Mouse (Mus musculus): ENCODE measurements around the gene Desi1. TPM values are rescaled to one million over a fixed set of nuclear protein-coding genes. Genes with fewer than 3 reads are reported as not detected.

The Desi1 gene
- polyA plus RNA-seq, 1 experiment, result 47.6 TPM

DNA sequence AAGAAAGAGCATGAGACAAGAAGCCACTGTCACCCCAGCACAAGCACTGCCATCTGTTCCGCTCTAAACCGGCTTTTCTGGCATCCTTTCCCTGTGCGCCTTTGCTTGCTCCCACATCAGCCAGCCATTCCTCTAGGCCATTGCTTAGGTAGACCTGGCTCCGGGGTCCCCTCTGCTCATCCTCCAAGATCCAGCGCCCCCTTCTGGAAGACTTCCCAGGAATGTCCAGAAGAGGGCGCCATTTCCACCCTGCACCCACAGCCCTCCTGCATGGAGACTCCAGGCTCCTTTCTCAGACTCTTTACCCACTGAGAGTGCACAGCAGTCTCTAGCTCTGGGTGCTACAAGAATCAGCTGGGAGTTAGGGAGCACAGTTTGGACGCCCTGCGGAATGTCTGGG is 77.2 kb downstream of the Desi1 start:
- Histone ChIP-seq H3K4me3 (no peak overlapping the region), H3K79me2 (ENCODE audit: control insufficient read depth, insufficient read depth) (no peaks in the 10 kb centered on the region), H3ac (ENCODE audit: control insufficient read depth, insufficient read length) (no peak overlapping the region), H3K27me3 (ENCODE audit: control insufficient read depth, insufficient read depth, insufficient read length) (no peaks in the 10 kb centered on the region), H3K36me3 (ENCODE audit: control insufficient read depth, insufficient read depth) (peaks cover 16% of the 10 kb centered on the region), H3K4me2 (ENCODE audit: low read depth) (no peak overlapping the region)
- no peak for TF ChIP-seq CEBPB (IDR thresholded peaks at IDR 0.05; ENCODE audit: insufficient read depth, poor library complexity, severe bottlenecking)
- TF ChIP-seq POLR2AphosphoS2 (IDR thresholded peaks at IDR 0.05; ENCODE audit: insufficient read length, low read depth), result peak; percentile 21

DNA sequence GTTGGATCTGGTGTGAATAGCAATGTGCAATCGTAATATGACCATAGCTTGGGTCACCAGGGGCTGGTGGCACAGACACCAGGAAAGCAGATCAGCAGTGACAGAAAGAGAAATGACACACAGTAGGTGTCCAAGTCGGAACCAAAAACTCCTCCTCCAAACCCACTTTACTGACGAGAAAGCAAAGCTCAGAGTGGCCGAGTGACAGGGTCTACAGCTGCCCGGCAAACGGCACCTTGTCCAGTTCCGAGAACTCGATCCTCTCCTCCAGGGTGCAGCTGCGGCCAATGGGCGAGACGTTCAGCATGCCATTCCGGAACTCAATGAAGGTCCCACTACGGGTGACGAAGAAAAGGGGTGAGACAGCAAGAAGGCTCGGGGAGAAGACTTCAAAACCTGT is 78.2 kb downstream of the Desi1 start:
- Histone ChIP-seq H3K79me2 (ENCODE audit: control insufficient read depth, insufficient read depth) (no peaks in the 10 kb centered on the region), H3ac (ENCODE audit: control insufficient read depth, insufficient read length) (no peak overlapping the region), H3K27me3 (ENCODE audit: control insufficient read depth, insufficient read depth, insufficient read length) (no peaks in the 10 kb centered on the region), H3K36me3 (ENCODE audit: control insufficient read depth, insufficient read depth) (peaks cover 16% of the 10 kb centered on the region), H3K4me3 (no peak overlapping the region), H3K4me2 (ENCODE audit: low read depth) (no peak overlapping the region)
- peak; percentile 40 for TF ChIP-seq POLR2AphosphoS2 (IDR thresholded peaks at IDR 0.05; ENCODE audit: insufficient read length, low read depth)
- no peak for TF ChIP-seq MAX (IDR thresholded peaks at IDR 0.05; ENCODE audit: low read depth)

DNA sequence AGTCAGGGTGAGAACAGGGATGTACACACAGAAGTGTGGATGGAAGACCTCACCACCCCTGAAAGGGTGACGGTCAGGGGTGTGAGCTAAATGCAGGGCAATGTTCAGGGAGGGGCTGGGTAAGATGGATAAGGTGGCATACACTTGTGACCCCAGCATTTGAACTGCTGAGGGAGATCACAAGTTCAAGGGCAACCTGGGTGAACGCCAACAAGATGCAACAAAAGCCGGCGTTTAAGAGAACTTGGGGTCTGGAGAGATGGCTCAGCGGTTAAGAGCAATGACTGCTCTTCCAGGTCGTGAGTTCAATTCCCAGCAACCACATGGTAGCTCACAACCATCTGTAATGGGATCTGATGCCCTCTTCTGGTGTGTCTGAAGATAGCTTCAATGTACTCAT is 78.9 kb downstream of the Desi1 start:
- H3K4me3 ChIP-seq, result no peak overlapping the region
- H3K27me3 ChIP-seq (ENCODE audit: control insufficient read depth, insufficient read depth, insufficient read length), result no peaks in the 10 kb centered on the region
- H3K79me2 ChIP-seq (ENCODE audit: control insufficient read depth, insufficient read depth), result no peaks in the 10 kb centered on the region
- H3K4me2 ChIP-seq (ENCODE audit: low read depth), result no peak overlapping the region
- no peak overlapping the region for H3ac ChIP-seq (ENCODE audit: control insufficient read depth, insufficient read length)
- TF ChIP-seq REST (IDR thresholded peaks at IDR 0.05; ENCODE audit: insufficient read depth, insufficient read length) (no peak), POLR2AphosphoS2 (IDR thresholded peaks at IDR 0.05; ENCODE audit: insufficient read length, low read depth) (peak; percentile 43)
- peaks cover 16% of the 10 kb centered on the region for H3K36me3 ChIP-seq (ENCODE audit: control insufficient read depth, insufficient read depth)

DNA sequence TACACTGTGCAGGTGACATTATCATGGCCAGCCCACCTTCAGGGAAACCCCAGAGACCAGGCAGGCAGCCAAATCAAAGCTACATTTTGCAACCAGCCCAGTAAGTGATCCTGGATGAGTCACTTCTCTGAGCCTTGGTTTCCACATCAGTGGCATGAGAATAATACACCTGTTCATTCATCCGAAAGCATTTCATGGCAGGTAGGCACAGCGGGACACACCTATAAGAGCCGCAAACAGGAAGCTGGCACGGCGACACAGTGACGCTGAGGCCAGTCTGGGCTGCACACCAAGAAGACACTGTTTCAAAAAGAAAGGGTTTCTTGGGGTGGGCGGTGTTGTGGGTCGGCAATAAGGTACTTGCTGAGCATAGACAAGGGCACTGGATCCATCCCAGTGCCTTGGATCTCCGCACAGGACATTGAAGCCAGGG is 79.5 kb downstream of the Desi1 start:
- no peaks in the 10 kb centered on the region for H3K79me2 ChIP-seq (ENCODE audit: control insufficient read depth, insufficient read depth)
- peaks cover 16% of the 10 kb centered on the region for H3K36me3 ChIP-seq (ENCODE audit: control insufficient read depth, insufficient read depth)
- H3K27me3 ChIP-seq (ENCODE audit: control insufficient read depth, insufficient read depth, insufficient read length), result no peaks in the 10 kb centered on the region
- TF ChIP-seq TCF3 (IDR thresholded peaks at IDR 0.05; ENCODE audit: insufficient read length, low read depth) (no peak), MAX (IDR thresholded peaks at IDR 0.05; ENCODE audit: low read depth) (no peak)
- H3K4me2 ChIP-seq (ENCODE audit: low read depth), result no peak overlapping the region
- no peak overlapping the region for H3K4me3 ChIP-seq
- no peak overlapping the region for H3ac ChIP-seq (ENCODE audit: control insufficient read depth, insufficient read length)

DNA sequence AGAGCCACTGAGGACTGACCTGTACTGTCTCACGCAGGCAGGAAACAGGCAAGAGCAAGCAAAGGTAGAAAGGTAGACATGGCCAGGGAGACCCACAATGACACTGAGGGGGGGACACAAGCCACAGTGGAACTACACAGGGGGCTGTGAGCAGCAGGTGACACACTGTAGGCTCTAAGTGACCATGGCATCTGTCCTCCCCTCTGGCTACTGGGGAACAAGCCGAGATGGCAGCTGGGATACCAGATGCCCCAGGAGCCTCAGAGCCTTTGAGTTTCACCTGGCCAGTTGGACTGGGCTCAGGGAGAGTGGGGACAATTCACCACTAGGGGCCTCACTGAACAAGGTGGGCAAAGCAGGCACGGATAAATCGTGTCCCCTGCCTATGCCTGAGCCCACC is 81.4 kb downstream of the Desi1 start:
- Histone ChIP-seq H3ac (ENCODE audit: control insufficient read depth, insufficient read length) (no peak overlapping the region), H3K36me3 (ENCODE audit: control insufficient read depth, insufficient read depth) (peaks cover 16% of the 10 kb centered on the region), H3K79me2 (ENCODE audit: control insufficient read depth, insufficient read depth) (no peaks in the 10 kb centered on the region), H3K27me3 (ENCODE audit: control insufficient read depth, insufficient read depth, insufficient read length) (no peaks in the 10 kb centered on the region), H3K4me2 (ENCODE audit: low read depth) (no peak overlapping the region), H3K4me3 (no peak overlapping the region)
- TF ChIP-seq MAX (IDR thresholded peaks at IDR 0.05; ENCODE audit: low read depth) (no peak), POLR2AphosphoS2 (IDR thresholded peaks at IDR 0.05; ENCODE audit: insufficient read length, low read depth) (peak; percentile 35)

DNA sequence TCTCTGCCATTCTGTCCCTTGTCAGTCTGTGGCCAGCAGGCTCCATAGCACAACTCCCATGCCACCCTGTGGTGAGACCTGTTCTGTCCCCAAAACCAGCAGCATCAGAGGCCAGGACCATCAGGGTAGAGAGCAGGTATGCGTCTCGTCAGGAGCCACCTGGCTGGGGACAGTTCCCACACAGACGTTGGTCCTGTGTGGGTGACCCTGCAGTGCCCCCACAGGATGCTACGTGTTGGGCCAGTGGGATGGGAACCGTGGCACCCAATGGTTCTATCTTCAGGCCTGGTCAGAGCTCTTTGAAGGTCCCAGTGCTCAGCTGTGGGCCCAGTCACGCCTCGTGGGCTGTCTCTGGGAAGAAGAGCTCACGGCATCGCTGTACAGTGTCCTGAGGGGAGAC is 82.5 kb downstream of the Desi1 start:
- no peak for TF ChIP-seq REST (IDR thresholded peaks at IDR 0.05; ENCODE audit: insufficient read depth, insufficient read length)
- no peak for TF ChIP-seq MYOD1 (IDR thresholded peaks at IDR 0.05; ENCODE audit: control insufficient read depth in 1 of 3, insufficient read length in 2 of 3, low read depth in 2 of 3)
- TF ChIP-seq USF1 (IDR thresholded peaks at IDR 0.05; ENCODE audit: low read depth), result no peak
- TF ChIP-seq E2F4 (IDR thresholded peaks at IDR 0.05; ENCODE audit: insufficient read depth), result no peak
- Histone ChIP-seq H3K79me2 (ENCODE audit: control insufficient read depth, insufficient read depth) (no peaks in the 10 kb centered on the region), H3K36me3 (ENCODE audit: control insufficient read depth, insufficient read depth) (peaks cover 11% of the 10 kb centered on the region), H3K4me2 (ENCODE audit: low read depth) (no peak overlapping the region), H3ac (ENCODE audit: control insufficient read depth, insufficient read length) (no peak overlapping the region), H3K27me3 (ENCODE audit: control insufficient read depth, insufficient read depth, insufficient read length) (no peaks in the 10 kb centered on the region), H3K4me3 (no peak overlapping the region)

DNA sequence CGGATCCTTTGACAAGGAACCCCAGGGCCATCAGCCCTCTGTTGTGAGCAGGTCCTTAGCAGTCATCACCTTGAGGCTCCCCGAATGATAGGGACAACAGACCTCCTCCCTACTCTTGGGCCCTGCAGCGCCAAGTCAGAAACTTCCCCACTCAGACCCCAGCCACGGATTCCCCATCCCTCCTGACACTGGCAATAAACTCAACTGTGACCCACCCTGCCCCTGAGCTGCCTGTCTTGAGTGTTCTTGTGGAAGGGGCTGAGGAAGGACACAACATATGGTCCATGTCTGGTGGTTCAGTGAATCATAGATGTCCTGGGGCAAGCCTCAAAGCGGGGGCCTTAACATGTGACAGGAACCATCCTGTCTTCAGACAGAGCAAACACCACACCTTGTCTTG is 82.9 kb downstream of the Desi1 start:
- H3K79me2 ChIP-seq (ENCODE audit: control insufficient read depth, insufficient read depth), result no peaks in the 10 kb centered on the region
- no peak overlapping the region for H3K4me2 ChIP-seq (ENCODE audit: low read depth)
- peaks cover 9% of the 10 kb centered on the region for H3K36me3 ChIP-seq (ENCODE audit: control insufficient read depth, insufficient read depth)
- no peak overlapping the region for H3ac ChIP-seq (ENCODE audit: control insufficient read depth, insufficient read length)
- H3K27me3 ChIP-seq (ENCODE audit: control insufficient read depth, insufficient read depth, insufficient read length), result no peaks in the 10 kb centered on the region
- TF ChIP-seq SRF (IDR thresholded peaks at IDR 0.05; ENCODE audit: control insufficient read depth, insufficient read length, low read depth), result no peak
- H3K4me3 ChIP-seq, result no peak overlapping the region

All from myocyte (in vitro differentiated cells).